ENCODE assay signal across 10 mouse cellular contexts in genomic region chr14:121405546-121405945, GRCm38 (mm10). TPM values are rescaled to one million over a fixed set of nuclear protein-coding genes. Genes with fewer than 3 reads are reported as not detected.
A peak's percentile ranks its signal among the peaks of the same experiment; 100 is the strongest.
DNase-seq lines count a peak whose midpoint lies in the region; ATAC-seq and TF ChIP-seq lines count a peak whose summit lies in the region.
"Had no signal": no experiment of that assay in that cellular context is flagged by ENCODE, and none has a peak within 500 bp of the region (broad histone marks: within the 10 kb centered on the region; RNA-seq: fewer than 3 reads in every experiment).

No protein-coding gene starts in this region.

- H3K4me3 ChIP-seq in gastrocnemius, adult 2 months, result peak overlapping the region; percentile 9; the same call in 1 of the 2 replicates
- no peak overlapping the region for H3K4me3 ChIP-seq in liver, embryonic 16.5 days (ENCODE audit: low read depth, low read length)
- H3K4me3 ChIP-seq: megakaryocyte, embryonic 14.5 days had no signal

- ATAC-seq in granulocyte monocyte progenitor cell, adult 5-6 weeks (replicated peaks; ENCODE audit: poor library complexity, severe bottlenecking), result peak; percentile 48
- no peak for ATAC-seq in liver, embryonic 16.5 days (ENCODE audit: low read depth)
- no peak for ATAC-seq in inflammation-experienced regulatory T-cells, adult 6 months

- H3K9me3 ChIP-seq in liver, embryonic 16.5 days (replicated peaks; ENCODE audit: control insufficient read depth, low read length), result no peaks in the 10 kb centered on the region

- intact Hi-C loops in gastrocnemius, adult 2 months (cut with DNase I), result no loop called here

- no peak for DNase-seq in gastrocnemius, adult 2 months
- DNase-seq in gastrocnemius, adult 18-20 months (ENCODE audit: low spot score), result no peak
- peak; percentile 28 for DNase-seq in CD4-positive helper T cell, adult 2 months (ENCODE audit: low read depth, low spot score)
- no peak for DNase-seq in right cerebral cortex, postnatal 10 days (ENCODE audit: low spot score in 2 of 2)
- DNase-seq in left cerebral cortex, adult 18-20 months (ENCODE audit: low spot score in 2 of 2), result no peak
- DNase-seq: heart, adult 18-20 months had no signal

- peaks cover under 1% of the 10 kb centered on the region; the same call in 1 of the 2 replicates for H3K27me3 ChIP-seq in liver, embryonic 16.5 days (ENCODE audit: control insufficient read depth, insufficient read depth, low read depth, low read length)

- H3K27ac ChIP-seq in gastrocnemius, adult 2 months, result no peak overlapping the region
- H3K27ac ChIP-seq in liver, embryonic 16.5 days (ENCODE audit: low read length), result no peak overlapping the region

- H3K4me1 ChIP-seq in liver, embryonic 16.5 days (ENCODE audit: control insufficient read depth, low read depth, low read length), result no peaks in the 10 kb centered on the region

- no peak overlapping the region for H3K9ac ChIP-seq in liver, embryonic 16.5 days (ENCODE audit: low read depth, low read length)

- H3K4me2 ChIP-seq in liver, embryonic 16.5 days (ENCODE audit: low read depth, low read length), result peak overlapping the region; percentile 45

- WGBS in liver, embryonic 16.5 days (ENCODE audit: insufficient replicate concordance), result 38% methylated on average over 15 of the region's 15 CpGs

- H3K36me3 ChIP-seq in liver, embryonic 16.5 days (ENCODE audit: control insufficient read depth, insufficient read depth), result no peaks in the 10 kb centered on the region

- TF ChIP-seq CTCF in gastrocnemius, adult 2 months (IDR thresholded peaks at IDR 0.05), result no peak

RNA-seq across cellular contexts. Expression of gene Stk24, which starts 25.7 kb away (rescaled TPM):
- 10 to 100 TPM; 29.7 to 40.0 TPM for total RNA-seq in gastrocnemius, adult 2 months (2021)
- total RNA-seq in gastrocnemius, adult 18-20 months (2021), result 10 to 100 TPM; 27.9 to 31.2 TPM
- 87.1 and 141 TPM in 2 replicates for total RNA-seq in granulocyte monocyte progenitor cell, adult 5-6 weeks (2014; fragmentation: Nextera tagmentation)
- 63.5 and 70.6 TPM in 2 replicates for total RNA-seq in granulocyte monocyte progenitor cell, adult 5-6 weeks (2017)
- 24.3 and 26.1 TPM in 2 replicates for polyA plus RNA-seq in liver, embryonic 16.5 days (2015; fragmentation: Nextera tagmentation; extraction: Ambion mirVana)
- 10 to 100 TPM; 54.0 to 65.8 (median 54.6) TPM for polyA plus RNA-seq in inflammation-experienced regulatory T-cells, adult 6 months (2017; shearing (Covaris generic))
- total RNA-seq in left cerebral cortex, adult 18-20 months (2021), result 10 to 100 TPM; 65.3 to 66.0 TPM
